Mouse (Mus musculus) 3T3-L1 (cell line): ENCODE measurements around the gene Hoxc6.

Experiments used
- DNase-seq: peaks from one replicate; pipeline ENCODE4 v3.0.0-alpha.2; 2015; ENCODE audit warnings: low read depth, low spot score

The Hoxc6 gene

DNA sequence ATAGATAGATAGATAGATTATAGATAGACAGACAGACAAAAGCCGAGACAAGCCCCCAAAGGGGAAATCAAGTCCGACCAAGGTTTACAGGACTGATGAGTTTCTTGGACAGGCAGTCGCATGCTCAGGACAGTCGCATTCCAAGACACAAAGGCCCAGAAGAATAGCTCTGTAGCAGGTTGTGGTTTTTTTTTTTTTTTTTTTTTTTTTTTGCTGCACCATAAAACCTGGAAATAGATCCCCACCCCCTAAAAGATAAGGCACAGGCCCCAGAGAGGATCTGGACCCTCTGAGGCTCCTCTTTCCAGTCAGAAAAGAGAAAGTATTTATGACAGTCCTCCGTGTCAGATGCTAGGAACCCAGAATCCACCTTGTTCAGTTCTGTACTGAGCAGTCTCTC, 10.0 kb upstream of the Hoxc6 start:
- no peak for DNase-seq

GRCm38 (mm10) chr15:102990461-102991397, 7.3 kb upstream of the Hoxc6 start, which contains the start of gene Hoxc8:
Hoxc8 (plus strand) TSS chr15:102990607.
- DNase-seq = no peak

- DNase-seq = no peak
Observed at GRCm38 (mm10) chr15:102991782-102992181, 6.3 kb upstream of the Hoxc6 start.

- no peak for DNase-seq
Observed at GRCm38 (mm10) chr15:102992206-102992605, 5.9 kb upstream of the Hoxc6 start.

GRCm38 (mm10) chr15:102992863-102993262, 5.2 kb upstream of the Hoxc6 start:
- no peak for DNase-seq

- DNase-seq = no peak
Observed at GRCm38 (mm10) chr15:102996548-102996947, 1.5 kb upstream of the Hoxc6 start.

GRCm38 (mm10) chr15:102997431-102997830, 626 bp upstream of the Hoxc6 start:
- DNase-seq = no peak

DNA sequence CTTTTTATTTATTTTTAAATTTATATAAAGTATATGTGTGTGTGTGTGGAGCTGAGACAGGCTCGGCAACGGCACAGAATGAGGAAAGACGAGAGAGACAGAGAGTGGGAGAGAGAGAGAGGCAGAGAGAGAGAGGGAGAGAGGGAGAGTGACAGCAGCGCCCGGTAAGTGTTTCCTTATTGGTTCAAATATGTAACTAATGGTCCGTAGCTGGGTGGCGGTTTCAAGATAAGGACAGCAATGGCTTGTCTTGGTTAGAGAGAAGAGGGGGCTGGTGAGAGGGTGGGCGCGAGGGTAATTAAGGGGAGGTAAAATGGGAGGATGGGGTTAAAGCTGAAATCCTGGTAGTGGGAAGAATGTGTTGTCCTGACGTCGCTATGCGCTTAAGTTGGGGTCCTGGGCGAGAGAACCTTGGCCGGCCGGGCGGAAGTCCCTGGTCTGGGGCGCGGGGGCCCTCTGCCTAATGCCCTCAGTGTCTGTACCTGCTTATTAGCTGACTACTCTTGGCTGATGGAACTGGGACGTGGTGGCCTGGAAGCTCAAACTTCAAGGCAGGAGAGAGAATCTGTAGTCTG, 638 bp downstream of the Hoxc6 start:
- DNase-seq = no peak

DNA sequence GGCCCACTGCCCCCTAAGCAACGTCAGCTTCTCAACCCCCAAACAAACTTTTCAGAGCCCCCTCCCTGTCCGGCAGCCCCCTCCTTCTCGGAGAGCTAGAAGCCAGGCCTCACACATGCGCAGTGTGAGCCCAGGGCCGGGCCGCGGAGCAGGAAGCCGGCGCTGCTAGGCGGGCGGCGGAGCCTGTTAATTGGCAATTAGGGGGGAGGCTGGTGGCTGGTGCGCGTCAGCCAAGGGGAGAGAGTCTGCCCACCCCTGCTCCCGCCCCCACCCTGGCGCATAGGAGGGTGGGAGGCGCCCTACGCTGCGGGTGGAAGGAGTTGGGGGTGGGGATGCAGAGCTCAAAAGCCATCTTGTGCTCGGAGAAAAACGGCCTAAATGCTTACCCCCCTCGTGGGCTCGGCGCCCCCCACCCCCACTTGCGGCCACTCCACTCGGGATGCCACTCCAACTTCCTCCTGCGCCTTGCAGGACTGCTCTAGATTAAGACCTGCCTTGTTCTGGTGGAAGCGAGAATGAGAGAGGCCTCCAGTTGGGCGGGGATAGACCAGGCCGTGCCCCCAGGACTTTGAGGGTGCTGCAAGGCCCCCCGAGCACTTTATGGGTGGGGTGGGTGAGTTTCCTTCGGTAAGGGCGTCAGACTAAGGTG, 1.2 kb downstream of the Hoxc6 start:
- DNase-seq = no peak

DNA sequence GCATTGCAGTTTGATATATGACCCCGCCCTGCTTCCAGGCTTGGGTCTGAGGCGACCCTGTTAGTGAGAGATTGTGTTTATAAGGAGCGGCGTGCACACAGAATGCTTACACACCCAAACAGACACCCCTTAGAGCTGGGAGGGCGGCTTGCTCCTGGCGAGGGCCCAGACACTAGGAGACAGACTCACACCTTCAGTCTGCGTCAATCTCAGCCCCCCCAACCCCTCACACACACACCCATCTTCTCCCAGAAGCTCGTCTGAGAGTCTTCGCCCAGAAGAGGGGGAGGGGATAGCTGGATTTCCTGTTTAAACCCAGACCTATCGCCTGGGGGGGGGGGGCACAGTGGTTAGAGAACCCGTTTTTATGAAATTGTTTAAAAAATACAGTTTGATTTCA, 1.9 kb downstream of the Hoxc6 start:
- DNase-seq = no peak

DNA sequence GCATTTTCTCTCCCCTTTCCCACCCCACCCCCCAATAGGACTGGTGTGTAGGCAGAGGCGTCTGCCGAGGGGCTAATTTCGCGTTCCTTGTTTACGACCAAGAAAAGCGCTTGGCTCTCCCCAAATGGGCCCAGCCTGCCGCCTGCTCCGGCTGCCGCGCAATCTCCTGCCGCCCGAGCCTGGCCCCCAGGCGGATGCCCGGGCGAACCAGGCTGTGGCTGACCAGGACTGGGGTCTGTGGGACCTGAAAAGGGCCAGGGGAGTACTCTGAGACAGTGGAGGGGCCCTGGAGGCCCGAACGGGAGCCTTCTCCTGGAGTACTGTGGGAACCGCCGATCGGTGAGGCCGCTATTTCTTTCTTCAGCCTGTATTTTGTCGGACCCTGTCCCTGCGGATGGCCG, 2.4 kb downstream of the Hoxc6 start:
- DNase-seq = no peak

DNA sequence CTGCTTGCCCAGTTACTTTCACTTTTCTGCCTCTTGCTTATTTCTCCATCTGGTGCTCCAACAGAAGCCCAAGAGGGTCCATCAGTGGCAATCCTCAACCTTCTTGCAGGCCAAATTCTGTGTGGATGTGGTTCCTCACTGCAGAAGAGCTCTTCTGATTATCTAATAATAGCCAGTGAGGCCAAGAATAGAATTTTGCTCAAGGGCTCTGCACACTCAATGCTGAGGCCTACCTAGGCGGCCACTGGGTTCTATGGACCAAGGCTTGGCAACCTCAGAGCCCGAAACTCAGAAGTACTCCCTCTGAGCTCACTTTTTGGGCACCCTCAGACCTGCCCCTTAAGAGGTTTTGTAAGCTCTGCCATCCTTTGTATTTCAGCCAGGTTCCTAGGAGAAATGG, 3.3 kb downstream of the Hoxc6 start:
- DNase-seq = no peak

- DNase-seq = peak; percentile 54
Observed at GRCm38 (mm10) chr15:103002156-103002555, 4.1 kb downstream of the Hoxc6 start.

GRCm38 (mm10) chr15:103002821-103003448, 4.9 kb downstream of the Hoxc6 start:
- DNase-seq = peak; percentile 48

- no peak for DNase-seq
Observed at GRCm38 (mm10) chr15:103005308-103005707, 7.3 kb downstream of the Hoxc6 start.

DNA sequence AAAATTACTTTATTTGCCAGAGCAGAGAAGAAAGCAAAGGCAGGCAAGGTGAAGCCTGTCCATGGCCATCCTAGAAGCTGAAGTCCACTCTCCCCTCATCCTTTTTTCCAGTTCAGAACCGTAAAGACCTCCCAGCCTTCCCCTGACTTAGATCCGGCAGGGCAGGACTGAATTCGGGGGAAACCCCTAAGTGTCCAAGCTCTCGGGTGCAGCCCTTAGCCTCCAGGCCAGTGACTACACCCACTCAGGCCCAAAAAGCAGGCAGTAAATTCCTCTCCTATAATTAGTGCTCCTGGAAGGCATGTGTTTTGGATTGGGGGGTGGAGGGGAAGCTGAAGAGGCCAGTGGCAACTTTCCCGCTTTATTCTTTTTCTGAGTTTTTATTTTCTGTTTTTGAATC, 7.7 kb downstream of the Hoxc6 start:
- no peak for DNase-seq

- DNase-seq = no peak
Observed at GRCm38 (mm10) chr15:103006326-103006725, 8.3 kb downstream of the Hoxc6 start.

DNA sequence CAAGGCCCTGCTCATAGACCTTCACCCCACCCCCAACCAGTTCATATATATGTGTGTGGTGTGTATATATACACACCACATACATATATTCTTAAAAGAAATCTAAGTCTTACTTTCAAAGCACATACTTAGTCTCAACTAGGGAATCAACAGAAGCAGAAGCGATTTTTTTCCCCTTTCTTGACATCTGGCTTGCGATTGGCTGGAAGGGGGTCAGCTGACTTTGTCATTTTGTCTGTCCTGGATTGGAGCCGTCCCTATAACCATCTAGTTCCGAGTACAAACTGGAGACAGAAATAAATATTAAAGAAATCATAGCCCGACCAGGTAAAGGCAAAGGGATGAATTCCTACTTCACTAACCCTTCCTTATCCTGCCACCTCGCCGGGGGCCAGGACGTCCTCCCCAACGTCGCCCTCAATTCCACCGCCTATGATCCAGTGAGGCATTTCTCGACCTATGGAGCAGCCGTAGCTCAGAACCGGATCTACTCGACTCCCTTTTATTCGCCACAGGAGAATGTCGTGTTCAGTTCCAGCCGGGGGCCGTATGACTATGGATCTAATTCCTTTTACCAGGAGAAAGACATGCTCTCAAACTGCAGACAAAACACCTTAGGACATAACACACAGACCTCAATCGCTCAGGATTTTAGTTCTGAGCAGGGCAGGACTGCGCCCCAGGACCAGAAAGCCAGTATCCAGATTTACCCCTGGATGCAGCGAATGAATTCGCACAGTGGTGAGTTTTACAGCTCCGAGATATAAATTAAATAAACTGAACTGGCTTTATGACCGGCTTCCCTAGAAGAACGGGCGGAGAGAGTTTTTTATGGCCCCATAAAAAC, 11.4 kb downstream of the Hoxc6 start:
- peak; percentile 28 for DNase-seq

- DNase-seq = no peak
Observed at GRCm38 (mm10) chr15:103010112-103010846, 12.2 kb downstream of the Hoxc6 start.

DNA sequence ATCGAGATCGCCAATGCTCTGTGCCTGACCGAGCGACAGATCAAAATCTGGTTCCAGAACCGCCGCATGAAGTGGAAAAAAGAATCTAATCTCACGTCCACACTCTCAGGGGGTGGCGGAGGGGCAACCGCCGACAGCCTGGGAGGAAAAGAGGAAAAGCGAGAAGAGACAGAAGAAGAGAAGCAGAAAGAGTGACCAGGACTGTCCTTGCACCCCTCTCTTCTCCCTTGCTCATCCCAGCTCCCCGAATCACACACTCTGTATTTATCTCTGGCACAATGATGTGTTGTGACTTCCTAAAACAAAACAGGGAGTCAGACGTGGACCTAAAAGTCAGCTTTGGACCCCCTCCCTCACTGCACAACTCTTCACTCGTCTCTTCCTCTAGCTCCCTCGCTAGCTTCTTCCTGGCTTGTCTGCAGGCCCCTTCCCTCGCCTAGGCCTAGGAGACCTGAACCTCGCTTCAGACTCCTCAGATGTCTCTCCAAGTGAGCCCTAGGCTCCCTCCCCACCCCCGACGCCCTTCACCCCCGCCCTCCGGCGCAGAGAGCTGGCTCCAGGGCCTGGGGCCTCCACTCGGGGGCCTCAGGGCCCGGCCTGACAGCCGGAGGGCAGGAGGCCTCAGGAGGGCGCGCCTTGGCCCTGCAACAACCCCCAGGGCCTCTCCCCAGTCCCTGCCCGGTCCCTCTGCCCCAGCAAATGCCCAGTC, 12.9 kb downstream of the Hoxc6 start:
- DNase-seq = no peak
